9 mouse cellular contexts compared by ENCODE assay signal in the genomic region with DNA sequence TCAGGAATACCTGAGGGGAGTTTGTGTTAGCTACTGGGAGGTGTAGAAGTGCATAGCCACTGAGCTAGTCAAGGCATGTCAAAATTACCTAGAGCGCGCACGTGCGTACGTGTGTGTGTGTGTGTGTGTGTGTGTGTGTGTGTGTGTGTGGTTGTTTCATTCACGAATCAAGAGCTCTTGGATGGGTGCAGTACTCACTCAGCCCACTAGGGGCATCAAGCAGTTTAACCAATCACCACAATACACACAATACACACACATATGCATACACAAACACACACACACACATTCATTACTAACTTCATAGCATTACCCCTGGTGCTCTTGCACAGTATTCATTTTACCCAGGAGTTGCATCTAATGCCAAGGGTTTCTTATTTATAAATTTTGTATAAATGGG.
DNase-seq lines count a peak whose midpoint lies in the region; ATAC-seq and TF ChIP-seq lines count a peak whose summit lies in the region.
"Had no signal": no experiment of that assay in that cellular context is flagged by ENCODE, and none has a peak within 500 bp of the region (broad histone marks: within the 10 kb centered on the region; RNA-seq: fewer than 3 reads in every experiment).

No protein-coding gene starts in this region.

- ATAC-seq in midbrain, embryonic 14.5 days (ENCODE audit: low FRiP score, low TSS enrichment), result no peak
- no peak for ATAC-seq in midbrain, embryonic 16.5 days
- no peak for ATAC-seq in midbrain, postnatal 0 days (ENCODE audit: low FRiP score)
- ATAC-seq in megakaryocyte progenitor cell, adult 5-6 weeks (replicated peaks; ENCODE audit: poor library complexity), result no peak

- TF ChIP-seq CTCF in kidney, adult 2 months (conservative IDR thresholded peaks at IDR 0.05; ENCODE audit: insufficient read depth, insufficient read length, low read depth, low read length), result no peak
- peak; percentile 51 for TF ChIP-seq CTCF in midbrain, postnatal 0 days (IDR thresholded peaks at IDR 0.05)

- DNase-seq in kidney, adult 2 months, result peak; percentile 10
- no peak for DNase-seq in kidney, adult 18-20 months
- peak; percentile 5 for DNase-seq in midbrain, embryonic 14.5 days
- DNase-seq in WW6 (ENCODE audit: low read depth, low spot score), result peak; percentile 4
- no peak for DNase-seq in midbrain, postnatal 0 days (ENCODE audit: low spot score)
- no peak for DNase-seq in spleen, adult 18-20 months
- DNase-seq: lung, postnatal 36 days had no signal

- H3K4me2 ChIP-seq in midbrain, embryonic 14.5 days (ENCODE audit: low read length), result no peak overlapping the region
- H3K4me2 ChIP-seq in midbrain, embryonic 16.5 days (ENCODE audit: low read length), result no peak overlapping the region
- no peak overlapping the region for H3K4me2 ChIP-seq in midbrain, postnatal 0 days (ENCODE audit: low read depth, low read length, poor library complexity, severe bottlenecking)

- no peak overlapping the region for H3K4me3 ChIP-seq in kidney, adult 2 months (ENCODE audit: insufficient read depth, low read depth, low read length)
- H3K4me3 ChIP-seq in midbrain, embryonic 14.5 days (replicated peaks; ENCODE audit: low read depth, low read length), result no peak overlapping the region
- no peak overlapping the region for H3K4me3 ChIP-seq in midbrain, embryonic 16.5 days (ENCODE audit: low read depth, low read length)
- no peak overlapping the region for H3K4me3 ChIP-seq in midbrain, postnatal 0 days (ENCODE audit: low read depth, low read length)

- no peaks in the 10 kb centered on the region for H3K9me3 ChIP-seq in midbrain, embryonic 14.5 days (ENCODE audit: control insufficient read depth, low read length)
- no peaks in the 10 kb centered on the region for H3K9me3 ChIP-seq in midbrain, embryonic 16.5 days (replicated peaks; ENCODE audit: control insufficient read depth, low read length, poor library complexity, severe bottlenecking)
- H3K9me3 ChIP-seq in midbrain, postnatal 0 days (ENCODE audit: low read length), result no peaks in the 10 kb centered on the region

- WGBS in kidney, adult 2 months, result 96% methylated on average over 6 of the region's 6 CpGs
- WGBS in midbrain, embryonic 14.5 days, result 90% methylated on average over 6 of the region's 6 CpGs
- 92% methylated on average over 6 of the region's 6 CpGs for WGBS in midbrain, embryonic 16.5 days
- 90% methylated on average over 6 of the region's 6 CpGs for whole genome bisulfite sequencing in midbrain, postnatal 0 days

- no peaks in the 10 kb centered on the region for H3K27me3 ChIP-seq in kidney, adult 2 months (replicated peaks; ENCODE audit: control insufficient read depth, insufficient read depth, low read length)
- H3K27me3 ChIP-seq in midbrain, embryonic 14.5 days (ENCODE audit: control insufficient read depth, insufficient read depth, low read length), result no peaks in the 10 kb centered on the region
- H3K27me3 ChIP-seq in midbrain, embryonic 16.5 days (ENCODE audit: control insufficient read depth, insufficient read depth, low read depth, low read length), result no peaks in the 10 kb centered on the region
- H3K27me3 ChIP-seq in midbrain, postnatal 0 days (ENCODE audit: insufficient read depth, low read length), result no peaks in the 10 kb centered on the region

- TF ChIP-seq POLR2A in kidney, adult 2 months (IDR thresholded peaks at IDR 0.05; ENCODE audit: low read depth, low read length), result no peak

- H3K4me1 ChIP-seq in kidney, adult 2 months (ENCODE audit: control insufficient read depth, insufficient read depth, low read length), result no peaks in the 10 kb centered on the region
- no peaks in the 10 kb centered on the region for H3K4me1 ChIP-seq in midbrain, embryonic 14.5 days (ENCODE audit: control insufficient read depth, insufficient read depth, low read length)
- H3K4me1 ChIP-seq in midbrain, embryonic 16.5 days (ENCODE audit: control insufficient read depth, insufficient read depth, low read length), result no peaks in the 10 kb centered on the region
- no peaks in the 10 kb centered on the region for H3K4me1 ChIP-seq in midbrain, postnatal 0 days (ENCODE audit: insufficient read depth, low read length)

- H3K27ac ChIP-seq in kidney, adult 2 months (ENCODE audit: insufficient read depth, low read depth, low read length), result no peak overlapping the region
- H3K27ac ChIP-seq in midbrain, embryonic 14.5 days (replicated peaks; ENCODE audit: low read depth, low read length), result no peak overlapping the region
- no peak overlapping the region for H3K27ac ChIP-seq in midbrain, embryonic 16.5 days (ENCODE audit: low read length)
- H3K27ac ChIP-seq in midbrain, postnatal 0 days (ENCODE audit: low read depth, low read length), result no peak overlapping the region

- H3K36me3 ChIP-seq in kidney, adult 2 months (ENCODE audit: control insufficient read depth, insufficient read depth, low read length), result no peaks in the 10 kb centered on the region
- no peaks in the 10 kb centered on the region for H3K36me3 ChIP-seq in midbrain, embryonic 14.5 days (ENCODE audit: control insufficient read depth, insufficient read depth, low read length)
- no peaks in the 10 kb centered on the region for H3K36me3 ChIP-seq in midbrain, embryonic 16.5 days (ENCODE audit: control insufficient read depth, insufficient read depth, low read length)
- no peaks in the 10 kb centered on the region for H3K36me3 ChIP-seq in midbrain, postnatal 0 days (ENCODE audit: insufficient read depth, low read length)

- no peak overlapping the region for H3K9ac ChIP-seq in midbrain, embryonic 14.5 days (replicated peaks; ENCODE audit: low read length)
- no peak overlapping the region for H3K9ac ChIP-seq in midbrain, embryonic 16.5 days (ENCODE audit: low read depth, low read length)
- no peak overlapping the region for H3K9ac ChIP-seq in midbrain, postnatal 0 days (replicated peaks; ENCODE audit: low read length, poor library complexity, severe bottlenecking)

Comparison
In these comparisons a context has a peak if more than half of its experiments do, and no peak if none do; other contexts are left out.
1. DNase-seq: peak in kidney, adult 2 months (single experiment), midbrain, embryonic 14.5 days (single experiment) and WW6 (single experiment); none in kidney, adult 18-20 months (single experiment), midbrain, postnatal 0 days (single experiment) and spleen, adult 18-20 months (0 of 2).